Mouse (Mus musculus) neural tube, embryonic 14.5 days (tissue): ENCODE results near the gene Uhrf1. TPM values are rescaled to one million over a fixed set of nuclear protein-coding genes. Genes with fewer than 3 reads are reported as not detected.

Experiments
- ATAC-seq: fragments of 200-750 bp; cut with Nextera tagmentation; 2 replicates; pipeline ENCODE4 v1.8.0; 2017; ENCODE audit warnings: low read depth, mild to moderate bottlenecking, moderate TSS enrichment, moderate library complexity
- H3K27ac ChIP-seq: fragments of 300-500 bp; sonication (generic); 2 replicates; pipeline ENCODE4 v1.5.1; 2014; ENCODE audit warnings: low read depth, mild to moderate bottlenecking, control low read depth, low read length, moderate library complexity, mixed read lengths
- H3K27me3 ChIP-seq: fragments of 300-500 bp; sonication (generic); 2 replicates; pipeline ENCODE4 v1.6.1; 2014; ENCODE audit warnings: low read length; ENCODE audit not compliant: control insufficient read depth, insufficient read depth
- H3K36me3 ChIP-seq: fragments of 300-500 bp; sonication (generic); 2 replicates; pipeline ENCODE4 v1.6.1; 2014; ENCODE audit warnings: low read length, mixed read lengths; ENCODE audit not compliant: control insufficient read depth, insufficient read depth
- H3K4me1 ChIP-seq: fragments of 300-500 bp; sonication (generic); 2 replicates; pipeline ENCODE4 v1.6.1; 2014; ENCODE audit warnings: low read length; ENCODE audit not compliant: control insufficient read depth, insufficient read depth
- H3K4me2 ChIP-seq: fragments of 300-500 bp; sonication (generic); 2 replicates; pipeline ENCODE4 v1.6.1; 2014; ENCODE audit warnings: mild to moderate bottlenecking, low read depth, low read length, control low read depth
- H3K4me3 ChIP-seq: fragments of 300-500 bp; sonication (generic); 2 replicates; pipeline ENCODE4 v1.5.1; 2014; ENCODE audit warnings: low read depth, low read length, control low read depth, mixed read lengths
- H3K9ac ChIP-seq: fragments of 300-500 bp; sonication (generic); replicated peaks from 2 replicates; pipeline ENCODE4 v1.6.1; 2014; ENCODE audit warnings: low read depth, mild to moderate bottlenecking, control low read depth, low read length, mixed read lengths
- H3K9me3 ChIP-seq: fragments of 300-500 bp; sonication (generic); 2 replicates; pipeline ENCODE4 v1.6.1; 2016; ENCODE audit warnings: low read length; ENCODE audit not compliant: control insufficient read depth
- WGBS: fragments of 180-500 bp; shearing (Covaris S2); extraction: QIAGEN DNeasy Blood & Tissue Kit; methylation state at CpG from one replicate; pipeline ENCODE4 v1.1.7; 2014; 5-methylcytosine and 5-hydroxymethylcytosine counted together
- polyA plus RNA-seq: library from polyadenylated mRNA; unstranded; fragments of >200 nt; fragmentation: Nextera tagmentation; extraction: Ambion mirVana; gene quantifications from 2 replicates; pipeline ENCODE4 v1.2.1, GENCODE M21; 2014

Gene Uhrf1
- polyA plus RNA-seq, 1 experiment from 2014 or later: 5.7 TPM

DNA sequence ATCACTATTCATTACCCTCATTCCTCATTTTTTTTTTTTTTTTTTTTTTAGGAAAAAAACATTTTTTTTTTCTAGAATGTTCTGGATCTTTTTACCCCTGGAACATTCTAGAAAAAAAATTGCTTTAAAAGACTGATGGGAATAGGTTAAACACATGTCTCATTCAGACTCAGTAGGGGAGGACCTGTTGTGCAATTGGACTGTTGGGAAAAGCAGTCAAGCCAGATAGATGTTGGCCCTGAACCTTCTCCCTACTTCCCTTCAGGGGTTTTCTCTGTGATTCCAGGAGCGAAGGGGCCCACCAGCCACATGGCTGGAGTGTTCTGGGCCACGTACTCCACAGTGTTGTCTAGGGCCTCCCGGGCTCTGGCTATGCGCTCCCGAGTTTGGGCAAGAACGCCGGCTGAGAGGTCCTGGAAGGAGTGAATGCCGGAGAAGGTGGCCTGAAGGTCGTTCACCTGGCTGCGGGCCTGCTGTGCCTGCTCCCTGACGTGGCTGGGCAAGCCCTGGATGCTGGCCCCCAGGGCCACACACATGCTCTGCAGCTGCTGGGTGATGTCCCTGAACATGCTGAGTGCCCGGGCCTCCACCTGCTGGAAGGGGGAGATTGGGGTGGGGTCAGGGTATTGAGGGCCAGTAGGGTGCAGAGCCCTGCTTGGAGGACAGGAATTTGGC, 23.5 kb upstream of the Uhrf1 start:
- no peak for ATAC-seq
- WGBS: 94% methylated on average over 12 of the region's 12 CpGs
- Histone ChIP-seq H3K4me1 (no peaks in the 10 kb centered on the region), H3K4me3 (no peak overlapping the region), H3K27ac (no peak overlapping the region), H3K9me3 (no peaks in the 10 kb centered on the region), H3K9ac (no peak overlapping the region), H3K4me2 (no peak overlapping the region), H3K36me3 (no peaks in the 10 kb centered on the region), H3K27me3 (no peaks in the 10 kb centered on the region)

DNA sequence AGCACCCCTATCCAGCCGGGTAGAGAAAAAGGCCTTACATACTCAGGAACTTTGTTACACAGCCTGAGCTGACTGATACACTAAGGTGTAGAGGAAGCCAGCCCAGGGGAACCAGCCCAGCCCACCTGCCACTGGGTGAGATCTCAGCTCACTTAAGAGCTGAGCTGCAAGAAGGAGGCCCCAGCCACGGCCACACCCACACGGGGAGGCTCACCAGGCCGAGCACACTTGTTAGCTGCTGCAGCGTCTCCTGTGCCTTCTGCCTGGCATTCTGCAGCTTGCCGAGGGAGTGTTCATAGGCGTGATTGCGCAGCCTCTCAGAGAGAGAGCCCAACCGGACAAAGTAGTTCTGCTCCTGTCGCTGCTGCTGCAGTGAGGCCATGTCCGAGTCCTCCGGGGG, 21.9 kb upstream of the Uhrf1 start:
- Histone ChIP-seq H3K4me1 (no peaks in the 10 kb centered on the region), H3K36me3 (no peaks in the 10 kb centered on the region), H3K9ac (no peak overlapping the region), H3K9me3 (no peaks in the 10 kb centered on the region), H3K27ac (no peak overlapping the region), H3K4me2 (no peak overlapping the region), H3K4me3 (no peak overlapping the region), H3K27me3 (no peaks in the 10 kb centered on the region)
- 90% methylated on average over 12 of the region's 12 CpGs for WGBS
- ATAC-seq: no peak

DNA sequence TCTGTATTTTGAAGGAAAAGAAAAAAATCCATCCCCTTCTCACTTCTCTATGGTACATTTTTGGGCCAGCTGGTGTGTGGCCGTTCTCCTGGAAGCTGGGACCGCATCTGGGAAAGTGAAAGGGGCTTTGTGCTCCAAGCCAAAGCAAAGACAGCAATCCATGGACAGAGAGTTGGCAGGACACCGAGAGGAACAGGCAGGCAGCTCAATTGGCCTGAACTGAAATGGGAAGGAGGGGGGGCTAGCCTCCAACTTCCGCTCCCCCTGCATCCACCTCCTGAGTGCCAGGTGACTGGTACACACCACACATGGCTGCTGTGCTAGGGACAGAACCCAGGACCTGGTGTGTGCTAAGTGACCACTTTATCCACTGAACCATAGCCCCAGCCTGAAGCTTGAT, 20.3 kb upstream of the Uhrf1 start:
- Histone ChIP-seq H3K4me2 (no peak overlapping the region), H3K36me3 (no peaks in the 10 kb centered on the region), H3K4me3 (no peak overlapping the region), H3K9ac (no peak overlapping the region), H3K27ac (no peak overlapping the region), H3K4me1 (no peaks in the 10 kb centered on the region), H3K27me3 (no peaks in the 10 kb centered on the region), H3K9me3 (no peaks in the 10 kb centered on the region)
- ATAC-seq: no peak
- 77% methylated on average over 4 of the region's 4 CpGs for WGBS

DNA sequence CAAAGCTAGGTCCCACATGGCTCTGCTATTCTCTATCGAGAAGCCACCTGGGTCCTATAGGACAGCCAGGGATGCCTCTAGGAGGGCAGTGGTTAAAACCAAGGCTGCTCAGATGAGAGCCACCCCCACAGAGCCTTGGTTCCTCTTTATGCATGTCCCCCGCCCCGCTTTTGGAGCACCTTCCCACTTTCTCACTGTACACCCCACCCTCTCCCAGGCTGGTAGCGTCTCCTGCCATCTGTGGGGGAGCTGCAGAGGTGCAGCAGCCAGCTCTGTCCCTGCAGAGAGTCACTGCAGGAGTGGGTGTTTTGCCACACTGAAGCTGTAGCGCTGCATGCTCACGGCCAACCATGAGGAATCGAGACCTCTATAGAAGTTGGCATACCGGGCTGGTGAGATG, 19.8 kb upstream of the Uhrf1 start:
- H3K27me3 ChIP-seq: no peaks in the 10 kb centered on the region
- H3K4me3 ChIP-seq: no peak overlapping the region
- H3K9me3 ChIP-seq: no peaks in the 10 kb centered on the region
- H3K9ac ChIP-seq: no peak overlapping the region
- no peaks in the 10 kb centered on the region for H3K36me3 ChIP-seq
- H3K4me2 ChIP-seq: no peak overlapping the region
- ATAC-seq: no peak
- H3K4me1 ChIP-seq: no peaks in the 10 kb centered on the region
- no peak overlapping the region for H3K27ac ChIP-seq
- 89% methylated on average over 8 of the region's 8 CpGs for WGBS

DNA sequence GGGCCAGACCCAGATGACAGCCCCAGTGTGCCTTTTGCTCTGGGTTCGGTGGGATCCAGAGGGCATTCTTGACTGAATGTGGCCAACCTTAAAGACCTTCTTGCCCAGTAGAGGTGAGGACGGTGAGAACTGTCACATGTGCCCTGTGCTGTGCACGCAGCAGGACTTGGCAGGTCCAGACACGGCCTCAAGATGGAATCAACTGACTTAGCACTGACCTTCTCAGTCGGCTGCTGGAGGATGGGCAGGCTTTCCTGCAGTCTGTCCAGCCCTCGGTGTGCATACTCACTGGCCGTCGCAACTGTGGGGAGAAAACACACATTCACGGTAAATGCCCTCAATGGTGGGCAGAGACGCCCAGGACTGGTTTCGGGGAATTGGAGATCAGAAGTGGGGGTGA, 17.1 kb upstream of the Uhrf1 start:
- Histone ChIP-seq H3K36me3 (no peaks in the 10 kb centered on the region), H3K4me3 (no peak overlapping the region), H3K9me3 (no peaks in the 10 kb centered on the region), H3K27ac (no peak overlapping the region), H3K9ac (no peak overlapping the region), H3K27me3 (no peaks in the 10 kb centered on the region), H3K4me1 (peaks cover 8% of the 10 kb centered on the region; the same call in 1 of the 2 replicates), H3K4me2 (no peak overlapping the region)
- WGBS: 93% methylated on average over 11 of the region's 11 CpGs
- no peak for ATAC-seq

DNA sequence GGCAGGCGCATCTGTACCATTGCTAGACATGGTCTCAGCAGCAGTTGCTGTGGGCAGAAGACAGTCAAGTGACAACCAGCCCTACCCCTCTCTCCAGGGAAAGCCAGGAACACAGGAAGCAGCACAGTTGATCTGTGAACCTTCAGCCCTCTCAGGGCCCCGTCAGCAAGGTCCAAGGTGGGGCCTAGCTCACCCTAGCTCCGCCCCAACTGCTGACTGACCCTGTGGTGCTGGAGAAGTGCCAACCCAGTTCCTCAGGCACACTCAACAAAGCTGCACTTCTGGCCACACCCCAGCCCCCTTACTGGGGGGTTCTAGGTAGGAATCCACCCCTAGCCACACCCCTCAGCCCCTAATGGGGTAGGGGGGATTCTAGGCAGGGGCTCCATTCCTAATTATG, 15.3 kb upstream of the Uhrf1 start:
- 68% methylated on average over 3 of the region's 3 CpGs for WGBS
- H3K27ac ChIP-seq: no peak overlapping the region
- peak overlapping the region; percentile 20; the same call in 1 of the 2 replicates for H3K4me2 ChIP-seq
- ATAC-seq: no peak
- no peaks in the 10 kb centered on the region for H3K36me3 ChIP-seq
- no peak overlapping the region for H3K4me3 ChIP-seq
- H3K9me3 ChIP-seq: no peaks in the 10 kb centered on the region
- H3K4me1 ChIP-seq: peaks cover 8% of the 10 kb centered on the region; the same call in 1 of the 2 replicates
- no peak overlapping the region for H3K9ac ChIP-seq
- H3K27me3 ChIP-seq: no peaks in the 10 kb centered on the region

DNA sequence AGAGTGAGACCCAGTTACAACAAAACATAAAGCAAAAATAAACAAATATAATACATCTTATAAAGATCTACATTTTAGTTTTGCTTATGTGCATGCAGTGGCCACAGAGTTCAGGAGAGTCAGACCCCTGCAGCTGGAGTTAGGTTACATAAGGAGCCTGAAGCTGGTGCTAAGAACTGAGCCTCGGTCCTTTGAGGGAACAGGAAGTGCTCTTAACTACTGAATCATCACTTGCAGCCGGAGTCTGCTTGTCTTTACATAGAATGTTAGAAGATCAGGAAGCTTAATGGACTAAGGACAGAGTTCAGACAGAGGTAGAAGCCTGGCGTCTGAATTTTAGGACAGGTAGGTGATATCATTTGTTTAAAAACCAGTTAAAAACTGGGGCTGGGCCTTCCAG, 14.3 kb upstream of the Uhrf1 start:
- Histone ChIP-seq H3K4me1 (peaks cover 8% of the 10 kb centered on the region; the same call in 1 of the 2 replicates), H3K27me3 (no peaks in the 10 kb centered on the region), H3K4me3 (no peak overlapping the region), H3K9ac (0 out of 2 replicates have a peak overlapping the region, but pooled peaks have one; percentile 21), H3K27ac (no peak overlapping the region), H3K9me3 (no peaks in the 10 kb centered on the region), H3K36me3 (no peaks in the 10 kb centered on the region), H3K4me2 (peak overlapping the region; percentile 42; the same call in 1 of the 2 replicates)
- 57% methylated on average over 3 of the region's 3 CpGs for WGBS
- ATAC-seq: no peak

DNA sequence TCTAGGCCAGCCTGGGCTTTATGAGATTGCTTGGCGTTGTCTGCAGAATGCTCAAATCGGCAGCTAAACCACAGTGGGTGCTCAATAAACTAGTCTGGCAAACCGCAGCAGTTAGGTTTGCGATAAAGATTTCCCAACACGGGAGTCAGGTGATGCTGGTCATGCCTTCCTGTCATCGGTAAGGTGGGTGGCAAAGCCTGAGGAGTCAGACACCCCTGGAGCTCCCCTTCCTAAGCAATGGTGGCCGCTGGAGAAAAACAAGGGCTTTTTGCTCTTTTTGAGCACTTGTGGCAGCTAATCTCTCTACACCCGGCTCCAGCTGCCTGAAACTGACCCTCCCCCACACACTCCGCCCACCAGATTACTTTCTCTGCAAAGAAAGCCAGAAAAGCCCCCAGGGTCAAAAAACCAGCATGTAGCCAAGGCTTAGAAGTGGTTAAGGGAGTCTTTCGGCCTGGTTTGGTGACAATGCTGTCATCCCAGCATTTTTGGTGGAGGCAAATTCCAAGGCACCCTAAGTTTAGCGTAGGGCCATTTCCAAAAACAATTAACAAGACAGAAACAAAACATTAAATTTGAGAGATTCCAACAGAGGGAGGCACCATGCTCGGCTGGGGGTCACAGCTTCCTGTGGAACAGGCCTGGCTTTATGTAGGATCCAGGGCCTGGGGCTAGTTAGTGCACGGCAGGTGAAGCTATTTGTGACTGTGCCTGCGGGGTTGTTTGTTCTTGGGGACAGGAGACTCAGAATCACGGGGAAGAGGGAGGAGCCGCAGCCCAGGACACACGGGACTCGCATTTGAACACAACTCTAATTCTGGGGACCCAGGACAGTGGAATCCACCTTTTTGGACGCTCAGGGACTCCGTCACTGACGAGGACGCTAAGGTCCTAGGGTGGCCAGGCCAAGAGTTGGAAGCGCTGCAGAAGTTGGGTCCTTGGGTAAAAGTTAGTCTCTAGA, 13.5 kb upstream of the Uhrf1 start:
- Histone ChIP-seq H3K4me3 (peak overlapping the region; percentile 28), H3K9ac (peak overlapping the region; percentile 28), H3K27me3 (no peaks in the 10 kb centered on the region), H3K9me3 (no peaks in the 10 kb centered on the region), H3K4me2 (peak overlapping the region; percentile 42), H3K27ac (peak overlapping the region; percentile 48; the same call in 1 of the 2 replicates), H3K36me3 (no peaks in the 10 kb centered on the region), H3K4me1 (peaks cover 8% of the 10 kb centered on the region; the same call in 1 of the 2 replicates)
- 0 out of 2 replicates have a peak, but pooled peaks have one; percentile 19 for ATAC-seq
- 6% methylated on average over 23 of the region's 23 CpGs for WGBS
